Mouse (Mus musculus): ENCODE data around the gene Adamts7.
A peak's percentile ranks its signal among the peaks of the same experiment; 100 is the strongest.

Adamts7 gene

GRCm38 (mm10) chr9:90162926-90163748 lies at the start of gene Adamts7:
TSS of gene Adamts7 (plus strand) at chr9:90163069.
- peak; percentile 22 to 40 for DNase-seq (ENCODE audit: low spot score in 2 of 2)

- peak; percentile 22 to 37 for DNase-seq (ENCODE audit: low spot score in 2 of 2)
Observed at GRCm38 (mm10) chr9:90113151-90113550, 49.7 kb upstream of the Adamts7 start.

GRCm38 (mm10) chr9:90113651-90114566 lies 49.0 kb upstream of the Adamts7 start:
- DNase-seq (ENCODE audit: low spot score in 2 of 2) = peak; percentile 90 to 93

- peak; percentile 85 to 96 for DNase-seq (ENCODE audit: low spot score in 2 of 2)
Observed at GRCm38 (mm10) chr9:90114567-90115307, 48.1 kb upstream of the Adamts7 start, which contains the start of gene Morf4l1. TSS of gene Morf4l1 (minus strand) at chr9:90114774.

- no peak for DNase-seq (ENCODE audit: low spot score in 2 of 2)
Observed at GRCm38 (mm10) chr9:90115308-90115700, 47.6 kb upstream of the Adamts7 start.

GRCm38 (mm10) chr9:90117234-90117633 lies 45.6 kb upstream of the Adamts7 start:
- DNase-seq (ENCODE audit: low spot score in 2 of 2) = no peak

GRCm38 (mm10) chr9:90122246-90122740 lies 40.6 kb upstream of the Adamts7 start:
- DNase-seq (ENCODE audit: low spot score in 2 of 2) = no peak

- DNase-seq (ENCODE audit: low spot score in 2 of 2) = no peak
Observed at GRCm38 (mm10) chr9:90124156-90124872, 38.6 kb upstream of the Adamts7 start.

- DNase-seq (ENCODE audit: low spot score in 2 of 2) = no peak
Observed at GRCm38 (mm10) chr9:90124873-90125245, 38.0 kb upstream of the Adamts7 start.

- DNase-seq (ENCODE audit: low spot score in 2 of 2) = no peak
Observed at GRCm38 (mm10) chr9:90125416-90126099, 37.3 kb upstream of the Adamts7 start.

GRCm38 (mm10) chr9:90126260-90127010 lies 36.4 kb upstream of the Adamts7 start:
- peak; percentile 74 to 84 for DNase-seq (ENCODE audit: low spot score in 2 of 2)

- no peak for DNase-seq (ENCODE audit: low spot score in 2 of 2)
Observed at GRCm38 (mm10) chr9:90127146-90127545, 35.7 kb upstream of the Adamts7 start.

GRCm38 (mm10) chr9:90128636-90129201 lies 34.1 kb upstream of the Adamts7 start:
- DNase-seq (ENCODE audit: low spot score in 2 of 2) = no peak

GRCm38 (mm10) chr9:90133562-90134355 lies 29.1 kb upstream of the Adamts7 start:
- no peak for DNase-seq (ENCODE audit: low spot score in 2 of 2)

- DNase-seq (ENCODE audit: low spot score in 2 of 2) = no peak
Observed at GRCm38 (mm10) chr9:90135466-90135865, 27.4 kb upstream of the Adamts7 start.

- no peak for DNase-seq (ENCODE audit: low spot score in 2 of 2)
Observed at GRCm38 (mm10) chr9:90135963-90136677, 26.7 kb upstream of the Adamts7 start.

- no peak for DNase-seq (ENCODE audit: low spot score in 2 of 2)
Observed at GRCm38 (mm10) chr9:90136678-90136965, 26.2 kb upstream of the Adamts7 start.

GRCm38 (mm10) chr9:90145788-90146187 lies 17.1 kb upstream of the Adamts7 start:
- no peak for DNase-seq (ENCODE audit: low spot score in 2 of 2)

Data from spleen, postnatal 10 days (tissue).